Mouse (Mus musculus) brain, embryonic 14.5 days (tissue): ENCODE measurements at regions not wholly inside any gene's neighbourhood (a gene's known extent, or its start where the extent isn't known, plus 50 kb on each side); places are given as distances from the start of the nearest gene placed in this dataset.

ENCODE experiments used
- CTCF ChIP-seq: fragments of 200-500 bp; IDR thresholded peaks from 2 replicates; pipeline ENCODE4 v1.5.1; 2012; ENCODE audit warnings: inconsistent platforms, mild to moderate bottlenecking, moderate library complexity, borderline replicate concordance; ENCODE audit not compliant: insufficient read depth, insufficient read length; ENCODE audit errors: extremely low read depth
- POLR2A ChIP-seq: fragments of 200-500 bp; IDR thresholded peaks from 2 replicates; pipeline ENCODE4 v1.6.1; 2012; ENCODE audit warnings: mild to moderate bottlenecking, inconsistent platforms, borderline replicate concordance; ENCODE audit not compliant: poor library complexity, insufficient read depth, insufficient read length, severe bottlenecking; ENCODE audit errors: extremely low read depth

- TF ChIP-seq POLR2A = no peak
- no peak for TF ChIP-seq CTCF
Observed at GRCm38 (mm10) chr16:30755771-30756170, 156.2 kb downstream of the Fam43a start.
